Mouse (Mus musculus): Measurements from ENCODE around the gene Spem1. TPM values are rescaled to one million over a fixed set of nuclear protein-coding genes. Genes with fewer than 3 reads are reported as not detected.
"Not testable (repeated sequence)": the region's sequence is repeated elsewhere in the genome, so short reads cannot be mapped to it uniquely, and the experiment has no call there.

Gene Spem1
- total RNA-seq (2021) (not detected), polyA plus RNA-seq (2012; rRNA removed) (not detected in 2 replicates)
- long read RNA-seq: 0 reads

DNA sequence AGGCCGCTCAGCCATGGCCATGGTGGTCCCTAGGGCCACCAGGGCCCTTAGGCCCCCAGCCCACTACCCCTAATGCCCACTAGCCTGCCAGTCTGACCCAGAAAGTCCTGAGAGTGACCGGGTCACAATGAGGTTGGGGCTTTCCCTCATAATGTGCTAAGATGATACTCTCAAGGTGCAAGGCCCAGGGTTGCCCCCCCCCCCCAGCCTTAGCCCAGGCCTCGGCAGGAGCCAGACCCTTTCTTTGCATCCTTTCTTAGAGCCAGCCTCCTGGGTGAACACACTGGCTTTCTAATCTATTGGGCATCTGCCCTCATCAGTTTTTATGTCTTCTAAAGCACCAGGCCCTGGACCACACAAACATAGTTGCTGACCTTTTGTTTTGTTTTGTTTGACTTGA is at the start of gene Spem1:
Gene Spem1 (minus strand): TSS at position 101 of the 400 bp plus-strand sequence.
- no peak for DNase-seq

- no peak for DNase-seq
Observed at GRCm38 (mm10) chr11:69870289-69871069, 48.5 kb upstream of the Spem1 start.

DNA sequence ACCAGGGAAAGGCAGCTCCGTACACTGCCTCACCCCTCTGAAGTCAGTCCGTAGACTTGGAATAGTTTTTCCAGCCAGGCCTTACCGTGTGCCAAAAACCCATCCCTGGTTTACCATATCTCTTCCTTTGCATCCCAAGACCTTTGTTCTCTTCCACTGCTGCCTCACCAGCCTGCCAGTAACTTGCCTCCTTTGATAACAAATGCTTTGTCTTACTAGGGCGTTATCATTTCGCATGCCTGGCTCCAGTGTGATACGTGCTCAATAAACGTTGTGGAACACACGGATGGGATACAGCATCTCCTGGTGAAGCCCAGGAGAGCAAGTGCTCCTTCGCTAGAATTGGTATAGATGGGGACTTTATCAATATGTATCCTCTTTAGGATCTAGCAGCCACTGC is 45.4 kb upstream of the Spem1 start:
- no peak for DNase-seq

DNA sequence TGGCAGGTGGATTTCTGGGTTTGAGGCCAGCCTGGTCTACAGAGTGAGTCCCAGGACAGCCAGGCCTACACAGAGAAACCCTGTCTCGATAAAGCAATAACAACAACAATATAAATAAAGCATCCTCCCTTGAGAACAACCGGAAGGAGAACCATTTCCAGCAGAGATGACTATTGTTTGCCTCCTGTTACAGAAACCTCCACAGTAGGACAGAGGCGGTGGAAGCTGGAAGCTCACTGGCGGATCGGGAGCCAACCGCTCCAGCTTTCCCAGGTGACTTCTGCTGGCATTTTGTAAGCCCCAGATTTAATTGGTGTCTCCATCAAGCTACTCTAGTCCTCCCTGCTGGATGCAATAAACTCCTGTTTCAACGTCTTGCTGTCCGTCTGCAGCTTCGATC is 43.6 kb upstream of the Spem1 start:
- no peak for DNase-seq

GRCm38 (mm10) chr11:69864138-69864860 is 42.3 kb upstream of the Spem1 start:
- no peak for DNase-seq

- not testable (repeated sequence) for DNase-seq
Observed at GRCm38 (mm10) chr11:69863729-69864128, 41.7 kb upstream of the Spem1 start.

GRCm38 (mm10) chr11:69858113-69858998 is 36.4 kb upstream of the Spem1 start, which contains the start of gene Tnk1:
TSS of gene Tnk1 (minus strand) at chr11:69858730.
- DNase-seq: no peak

DNA sequence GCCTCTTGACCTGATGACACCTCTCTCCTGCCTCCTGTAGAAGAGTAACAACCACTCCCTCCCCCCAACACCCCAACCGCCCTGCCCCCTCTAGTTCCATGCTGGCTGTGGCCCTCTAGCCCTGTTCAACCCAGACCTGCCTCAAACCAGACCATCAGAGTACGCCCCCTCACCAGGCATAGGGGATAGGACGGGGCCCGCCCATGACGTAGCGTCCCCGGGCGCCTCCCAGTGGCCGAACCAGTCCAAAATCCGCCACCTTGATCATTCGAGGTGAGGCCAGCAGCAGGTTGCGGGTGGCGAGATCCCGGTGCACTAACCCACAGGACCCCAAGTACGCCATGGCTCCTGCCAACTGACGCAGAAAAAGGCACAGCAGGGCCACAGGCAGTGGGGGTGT is 33.4 kb upstream of the Spem1 start:
- DNase-seq: peak; percentile 55

- DNase-seq: no peak
Observed at GRCm38 (mm10) chr11:69854680-69855079, 32.7 kb upstream of the Spem1 start.

DNA sequence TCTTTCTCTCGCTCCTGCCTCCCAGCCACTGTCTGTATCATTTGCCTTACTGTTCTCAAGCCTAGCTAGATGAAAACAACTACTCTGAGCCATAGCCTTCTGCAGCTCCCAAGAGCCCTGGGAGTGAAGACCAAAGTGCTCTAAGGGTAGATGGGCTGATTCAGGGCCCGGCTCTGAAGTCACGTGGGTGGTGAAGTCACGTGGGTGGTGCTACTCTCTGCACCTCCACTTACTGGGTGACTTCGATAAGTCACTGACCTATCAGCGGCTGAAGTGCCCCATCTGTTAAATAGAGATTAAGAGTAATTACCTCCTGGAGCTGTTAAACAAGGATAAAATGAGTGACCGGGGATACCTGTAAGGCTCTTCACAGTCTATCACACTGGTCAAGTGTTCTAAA is 32.0 kb upstream of the Spem1 start:
- no peak for DNase-seq

DNA sequence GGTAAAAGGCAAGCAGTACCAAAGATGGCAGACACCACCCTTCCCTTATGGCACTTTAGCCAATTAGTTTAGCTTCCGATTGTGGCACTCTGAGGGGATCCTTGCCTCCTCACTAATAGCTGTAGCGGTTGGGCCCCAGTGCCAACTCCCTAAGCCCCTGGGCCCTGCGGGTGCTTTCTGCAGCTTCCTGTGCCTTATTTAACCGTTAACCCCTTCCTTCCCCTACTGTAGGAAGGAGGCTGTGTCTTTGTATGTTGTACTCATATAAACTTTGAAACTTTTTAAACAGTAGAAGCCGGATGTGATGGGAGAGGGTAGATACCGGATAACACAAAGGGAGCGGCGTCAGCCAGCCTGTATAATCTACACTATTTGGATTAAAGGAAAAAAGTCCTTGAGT is 28.8 kb upstream of the Spem1 start:
- DNase-seq: no peak

GRCm38 (mm10) chr11:69849884-69850283 is 27.9 kb upstream of the Spem1 start:
- DNase-seq: no peak

GRCm38 (mm10) chr11:69849128-69849527 is 27.1 kb upstream of the Spem1 start:
- DNase-seq: no peak

DNA sequence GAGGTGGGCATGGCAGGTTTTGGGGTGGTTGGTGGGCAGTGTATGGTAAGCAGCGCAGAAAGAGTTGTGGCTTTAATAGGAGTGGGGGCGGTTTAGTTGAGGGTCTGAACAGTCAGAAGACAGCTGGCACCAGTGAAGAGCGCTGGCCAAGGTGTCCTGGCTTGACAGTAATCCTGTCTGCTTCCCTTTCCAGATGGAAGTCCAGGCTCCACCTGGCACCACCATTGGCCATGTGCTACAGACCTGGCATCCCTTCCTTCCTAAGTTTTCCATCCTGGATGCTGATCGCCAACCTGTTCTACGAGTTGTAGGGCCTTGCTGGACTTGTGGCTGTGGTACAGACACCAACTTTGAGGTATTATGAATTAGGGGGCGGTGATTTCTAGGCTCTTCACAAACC is 26.0 kb upstream of the Spem1 start:
- no peak for DNase-seq

DNA sequence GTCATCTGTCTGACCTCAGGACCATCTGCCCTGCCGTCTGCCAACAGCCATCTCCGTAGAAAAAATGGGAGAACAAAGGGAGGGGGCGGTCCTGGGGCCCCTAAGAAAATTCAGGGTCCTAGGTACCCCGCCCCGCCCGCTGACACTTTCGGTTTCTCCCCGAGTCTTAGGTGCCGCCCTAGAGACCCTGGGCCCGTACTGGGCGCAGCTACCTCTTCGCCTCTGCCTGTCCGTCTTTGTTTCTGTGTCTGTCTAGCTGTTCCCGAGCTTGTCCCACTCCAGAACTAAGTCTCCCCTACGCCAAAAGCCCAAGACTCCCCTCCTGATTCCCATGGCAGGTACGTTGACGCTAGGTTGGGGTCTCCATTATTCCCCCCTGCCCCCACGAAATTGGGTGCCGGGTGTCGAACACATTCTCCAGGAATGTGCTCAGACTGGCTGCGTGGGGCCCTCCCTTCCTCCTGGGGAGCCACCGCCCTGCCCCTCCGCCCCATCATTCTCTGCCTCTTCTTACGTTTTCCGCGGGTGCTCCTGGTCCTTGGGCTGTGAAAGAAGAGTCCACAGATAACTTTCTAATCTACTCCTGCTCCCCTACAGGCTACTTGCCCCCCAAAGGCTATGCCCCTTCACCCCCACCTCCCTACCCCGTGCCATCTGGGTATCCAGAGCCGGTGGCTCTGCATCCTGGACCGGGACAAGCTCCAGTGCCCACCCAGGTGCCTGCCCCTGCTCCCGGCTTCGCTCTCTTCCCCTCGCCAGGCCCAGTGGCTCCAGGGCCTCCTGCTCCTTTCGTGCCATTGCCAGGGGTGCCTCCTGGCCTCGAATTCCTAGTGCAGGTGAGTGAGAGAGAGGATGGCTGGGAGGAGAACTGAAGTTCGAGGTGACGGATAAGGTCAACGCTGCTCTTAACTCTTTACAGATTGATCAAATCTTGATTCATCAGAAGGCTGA is 25.0 kb upstream of the Spem1 start:
- peak; percentile 43 for DNase-seq

DNA sequence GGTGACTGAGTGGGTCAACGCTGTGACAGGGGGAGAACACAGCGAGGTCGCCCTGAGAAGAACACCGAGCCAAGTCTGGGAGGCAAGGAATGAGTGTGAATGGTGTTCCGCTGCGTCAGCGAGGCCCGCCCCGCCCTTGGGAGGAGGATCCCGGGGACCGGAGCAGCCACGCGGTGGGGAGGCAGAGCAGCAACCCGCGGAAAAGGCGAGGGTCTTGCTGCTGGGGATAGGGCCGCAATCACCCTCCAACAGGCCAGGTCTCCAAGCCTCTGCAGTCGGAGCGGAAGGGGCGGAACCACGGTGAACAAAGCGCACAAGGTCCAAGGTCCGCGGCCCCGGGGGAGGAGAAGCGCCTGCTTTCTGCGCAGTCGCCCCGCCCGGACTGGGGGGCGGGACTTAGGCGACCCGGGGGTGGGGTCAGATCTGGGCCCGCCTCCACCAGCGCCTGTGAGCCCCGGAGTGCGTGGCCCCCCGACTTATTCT is 24.3 kb upstream of the Spem1 start, which contains the start of gene Plscr3:
Gene Plscr3 (plus strand): TSS at position 179 of the 483 bp plus-strand sequence.
- peak; percentile 95 for DNase-seq

DNA sequence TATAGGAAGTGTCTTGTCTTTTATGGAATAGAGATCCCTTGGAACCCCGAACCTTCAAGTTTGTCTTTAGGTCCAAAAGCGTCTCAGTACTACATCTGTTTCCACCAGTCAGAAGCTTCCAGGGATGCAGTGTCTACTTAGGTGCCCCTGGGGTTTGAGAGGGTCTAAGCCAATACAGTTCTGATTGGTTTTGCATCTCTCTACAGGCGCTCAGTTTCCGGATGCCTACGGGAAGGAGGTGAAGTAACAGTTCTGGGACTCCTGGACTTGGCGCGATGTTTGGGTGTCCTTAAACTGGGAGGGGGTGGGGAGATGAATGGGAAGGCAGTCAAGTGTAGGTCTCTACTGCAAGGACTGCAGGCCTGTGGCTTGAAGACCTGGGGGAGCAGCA is 16.7 kb upstream of the Spem1 start:
- no peak for DNase-seq

GRCm38 (mm10) chr11:69837952-69838713 is 16.2 kb upstream of the Spem1 start, which contains the start of gene Tmem256:
TSS of gene Tmem256 (plus strand) at chr11:69838514.
- DNase-seq: peak; percentile 97

DNA sequence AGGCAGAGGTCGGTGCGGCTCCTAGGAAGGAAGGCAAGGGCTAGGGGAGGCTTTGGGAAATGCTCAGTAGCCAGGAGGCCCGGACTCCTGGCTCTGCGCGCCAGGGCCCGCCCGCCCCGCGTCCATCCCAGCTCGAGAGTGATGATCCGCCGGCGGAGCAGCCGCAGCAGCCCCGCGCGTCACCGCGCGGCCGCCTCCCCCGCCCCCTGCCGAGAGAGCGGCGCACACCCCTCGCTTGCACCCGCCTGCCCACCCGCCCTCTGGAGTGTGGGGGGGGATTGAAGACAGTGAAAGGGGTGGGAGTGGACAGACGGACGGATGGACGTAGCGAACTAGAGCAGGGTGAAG is 15.6 kb upstream of the Spem1 start, which contains the start of gene Nlgn2:
Gene Nlgn2 (minus strand): TSS at position 181 of the 348 bp plus-strand sequence.
- DNase-seq: no peak

All from adrenal gland, adult 2 months (tissue).